16 mouse cellular contexts compared by ENCODE assay signal in genomic region chr11:21180650-21181049, GRCm38 (mm10). TPM values are rescaled to one million over a fixed set of nuclear protein-coding genes. Genes with fewer than 3 reads are reported as not detected.
DNase-seq lines count a peak whose midpoint lies in the region; ATAC-seq and TF ChIP-seq lines count a peak whose summit lies in the region.
"Had no signal": no experiment of that assay in that cellular context is flagged by ENCODE, and none has a peak within 500 bp of the region (broad histone marks: within the 10 kb centered on the region; RNA-seq: fewer than 3 reads in every experiment).

No protein-coding gene starts in this region.

- H3K27me3 ChIP-seq in heart, embryonic 16.5 days (ENCODE audit: control insufficient read depth, insufficient read depth, low read length): no peaks in the 10 kb centered on the region
- no peaks in the 10 kb centered on the region for H3K27me3 ChIP-seq in midbrain, postnatal 0 days (ENCODE audit: insufficient read depth, low read length)
- H3K27me3 ChIP-seq: heart, embryonic 15.5 days; stomach, embryonic 15.5 days had no signal

- intact Hi-C loops in heart, postnatal 36 days (cut with DNase I): no loop called here

- no peak overlapping the region for H3K4me3 ChIP-seq in heart, embryonic 16.5 days (ENCODE audit: low read length)
- H3K4me3 ChIP-seq in midbrain, postnatal 0 days (ENCODE audit: low read depth, low read length): no peak overlapping the region
- H3K4me3 ChIP-seq: forebrain, embryonic 10.5 days; heart, embryonic 15.5 days; stomach, embryonic 15.5 days had no signal

- peaks cover 4% of the 10 kb centered on the region; the same call in 1 of the 2 replicates for H3K9me3 ChIP-seq in heart, embryonic 16.5 days (replicated peaks; ENCODE audit: control insufficient read depth, low read length)
- H3K9me3 ChIP-seq in midbrain, postnatal 0 days (ENCODE audit: low read length): no peaks in the 10 kb centered on the region
- H3K9me3 ChIP-seq: forebrain, embryonic 10.5 days; heart, embryonic 15.5 days; stomach, embryonic 15.5 days had no signal

- TF ChIP-seq CTCF in midbrain, postnatal 0 days (IDR thresholded peaks at IDR 0.05): no peak

- ATAC-seq in heart, embryonic 16.5 days (replicated peaks; ENCODE audit: extremely low read depth, insufficient read depth, low FRiP score): peak; percentile 58
- peak; percentile 47 for ATAC-seq in activated CD4-positive, CD25-positive, alpha-beta regulatory T cell, adult 4 months
- ATAC-seq in megakaryocyte-erythroid progenitor cell, adult 5-6 weeks (replicated peaks; ENCODE audit: low FRiP score, low TSS enrichment, poor library complexity, severe bottlenecking): 0 out of 2 replicates have a peak, but pooled peaks have one; percentile 22
- ATAC-seq in midbrain, postnatal 0 days (ENCODE audit: low FRiP score): no peak
- ATAC-seq: hindbrain, postnatal 0 days had no signal

- 37% methylated on average over 1 of the region's 1 CpGs for WGBS in heart, embryonic 16.5 days
- WGBS in midbrain, postnatal 0 days: 62% methylated on average over 1 of the region's 1 CpGs

- no peak for DNase-seq in heart, postnatal 36 days
- DNase-seq in thymus, postnatal 10 days (ENCODE audit: low spot score in 2 of 2): peak; percentile 66 to 73
- no peak for DNase-seq in cerebellum, adult 9-11 months
- DNase-seq in midbrain, postnatal 0 days (ENCODE audit: low spot score): no peak
- DNase-seq in embryo, embryonic 11 days: no peak
- DNase-seq: adrenal gland, postnatal 25 days; cerebellum, adult 11-12 months; lung, postnatal 10 days had no signal

- no peak overlapping the region for H3K9ac ChIP-seq in heart, embryonic 16.5 days (ENCODE audit: low read length)
- no peak overlapping the region for H3K9ac ChIP-seq in midbrain, postnatal 0 days (replicated peaks; ENCODE audit: low read length, poor library complexity, severe bottlenecking)
- H3K9ac ChIP-seq: heart, embryonic 15.5 days; stomach, embryonic 15.5 days had no signal

- no peak overlapping the region for H3K4me2 ChIP-seq in heart, embryonic 16.5 days (ENCODE audit: low read depth, low read length)
- no peak overlapping the region for H3K4me2 ChIP-seq in midbrain, postnatal 0 days (ENCODE audit: low read depth, low read length, poor library complexity, severe bottlenecking)
- H3K4me2 ChIP-seq: heart, embryonic 15.5 days; stomach, embryonic 15.5 days had no signal

- no peaks in the 10 kb centered on the region for H3K36me3 ChIP-seq in heart, embryonic 16.5 days (ENCODE audit: control insufficient read depth, insufficient read depth)
- no peaks in the 10 kb centered on the region for H3K36me3 ChIP-seq in midbrain, postnatal 0 days (ENCODE audit: insufficient read depth, low read length)
- H3K36me3 ChIP-seq: forebrain, embryonic 10.5 days; heart, embryonic 15.5 days; stomach, embryonic 15.5 days had no signal

- no peak overlapping the region for H3K27ac ChIP-seq in heart, embryonic 16.5 days (ENCODE audit: low read length)
- no peak overlapping the region for H3K27ac ChIP-seq in midbrain, postnatal 0 days (ENCODE audit: low read depth, low read length)
- H3K27ac ChIP-seq: forebrain, embryonic 10.5 days; heart, embryonic 15.5 days; hindbrain, postnatal 0 days; kidney, postnatal 0 days; stomach, embryonic 15.5 days had no signal

- no peaks in the 10 kb centered on the region for H3K4me1 ChIP-seq in heart, embryonic 16.5 days (ENCODE audit: control insufficient read depth, insufficient read depth, low read length)
- no peaks in the 10 kb centered on the region for H3K4me1 ChIP-seq in midbrain, postnatal 0 days (ENCODE audit: insufficient read depth, low read length)
- H3K4me1 ChIP-seq: forebrain, embryonic 10.5 days; heart, embryonic 15.5 days; stomach, embryonic 15.5 days had no signal

RNA-seq across cellular contexts. Expression of gene Vps54, which starts 58.4 kb away (rescaled TPM):
- 6.8 and 7.0 TPM in 2 replicates for polyA plus RNA-seq in heart, embryonic 16.5 days (2015; fragmentation: Nextera tagmentation; extraction: Ambion mirVana)
- 10 to 100 TPM; 19.4 to 19.5 TPM for total RNA-seq in heart, postnatal 36 days (2021)
- polyA plus RNA-seq in activated CD4-positive, CD25-positive, alpha-beta regulatory T cell, adult 4 months (2017; shearing (Covaris generic)): 10 to 100 TPM; 59.6 to 76.9 TPM
- total RNA-seq in megakaryocyte-erythroid progenitor cell, adult 5-6 weeks (2014; fragmentation: Nextera tagmentation): 21.8 and 42.9 TPM in 2 replicates
- total RNA-seq in megakaryocyte-erythroid progenitor cell, adult 5-6 weeks (2017): 52.1 and 58.8 TPM in 2 replicates
- 30.2 and 39.5 TPM in 2 replicates for total RNA-seq in midbrain, postnatal 0 days (2014; rRNA removed)
- polyA plus RNA-seq in midbrain, postnatal 0 days (2015; fragmentation: Nextera tagmentation; extraction: Ambion mirVana): 5.6 and 6.4 TPM in 2 replicates

Comparison
In these comparisons a context has a peak if more than half of its experiments do, and no peak if none do; other contexts are left out.
1. DNase-seq: peak in thymus, postnatal 10 days (2 of 2); none in heart, postnatal 36 days (0 of 2), cerebellum, adult 9-11 months (single experiment), midbrain, postnatal 0 days (single experiment) and embryo, embryonic 11 days (single experiment).